Mouse (Mus musculus): ENCODE measurements around the gene Ncl.

- TF ChIP-seq POLR2AphosphoS5 (IDR thresholded peaks at IDR 0.05; ENCODE audit: borderline replicate concordance, low read depth, low read length) (no peak), MAZ (IDR thresholded peaks at IDR 0.05; ENCODE audit: low read depth, low read length) (no peak), CHD1 (IDR thresholded peaks at IDR 0.05; ENCODE audit: low read depth, low read length) (no peak), EP300 (IDR thresholded peaks at IDR 0.05; ENCODE audit: low read depth in 1 of 2, low read length in 2 of 2) (no peak), POLR2A (IDR thresholded peaks at IDR 0.05; ENCODE audit: control insufficient read depth in 1 of 2, insufficient read depth in 1 of 2, low read depth in 1 of 2, low read length in 2 of 2, poor library complexity in 1 of 2) (no peak), CTCF (IDR thresholded peaks at IDR 0.05 in 2 of 3, conservative IDR thresholded peaks at IDR 0.05 in 1 of 3; ENCODE audit: control insufficient read depth in 1 of 3, insufficient read depth in 1 of 3, low read depth in 2 of 3, low read length in 3 of 3, poor library complexity in 1 of 3, severe bottlenecking in 1 of 3) (no peak), E2F4 (IDR thresholded peaks at IDR 0.05; ENCODE audit: borderline replicate concordance, low read depth, low read length) (no peak), GATA1 (IDR thresholded peaks at IDR 0.05; ENCODE audit: low read depth, low read length) (no peak), ZMIZ1 (IDR thresholded peaks at IDR 0.05; ENCODE audit: low read depth, low read length) (no peak)
Measured at GRCm38 (mm10) chr1:86376354-86376753, 17.2 kb upstream of the Ncl start.
